Mouse (Mus musculus) adrenal gland, postnatal 10 days (tissue): ENCODE measurements around the gene Gm38431. TPM values are rescaled to one million over a fixed set of nuclear protein-coding genes. Genes with fewer than 3 reads are reported as not detected.
A peak's percentile ranks its signal among the peaks of the same experiment; 100 is the strongest.

Source experiments
- DNase-seq: peaks from one replicate; pipeline ENCODE4 v3.0.0; 2021; ENCODE audit warnings: mixed read lengths
- total RNA-seq, 2 experiments: library from RNA; stranded (reverse); gene quantifications; 2 replicates each; pipeline ENCODE4 v1.2.3; 2021

The Gm38431 gene
- total RNA-seq, 2 experiments from 2014 or later, result 0.63 to 1.5 TPM

DNA sequence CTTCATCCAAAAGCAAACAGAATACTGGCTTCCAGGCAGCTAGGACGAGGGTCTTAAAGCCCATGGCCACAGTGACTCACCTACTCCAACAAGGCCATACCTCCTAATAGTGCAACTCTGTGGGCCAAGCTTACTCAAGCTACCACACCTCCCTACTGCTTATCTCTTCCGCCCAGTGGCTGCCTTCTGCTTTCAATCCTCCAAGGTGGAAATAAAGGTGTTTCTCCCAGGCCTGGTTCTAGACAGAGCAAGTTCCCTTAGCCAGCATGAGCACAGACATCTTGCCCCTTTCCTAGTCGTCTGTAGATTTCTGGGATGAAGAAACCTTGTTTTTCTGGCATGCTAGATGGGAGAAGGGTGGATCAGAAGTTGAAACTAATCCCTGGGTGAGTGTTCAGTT, 52.0 kb downstream of the Gm38431 start:
- no peak for DNase-seq

DNA sequence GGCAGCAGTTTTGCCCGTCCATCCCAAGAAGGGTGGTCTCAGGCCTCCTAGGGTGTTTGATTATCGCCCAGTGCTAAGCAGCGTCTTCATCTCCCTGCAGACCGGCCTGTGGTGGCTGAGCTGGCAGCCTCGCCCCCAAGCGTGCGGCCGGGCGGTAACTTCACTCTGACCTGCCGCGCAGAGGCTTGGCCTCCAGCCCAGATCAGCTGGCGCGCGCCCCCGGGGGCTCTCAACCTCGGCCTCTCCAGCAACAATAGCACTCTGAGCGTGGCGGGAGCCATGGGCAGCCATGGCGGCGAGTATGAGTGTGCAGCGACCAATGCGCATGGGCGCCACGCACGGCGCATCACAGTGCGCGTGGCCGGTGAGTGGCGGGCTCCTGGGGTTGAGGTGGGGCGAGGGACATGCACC, 54.3 kb downstream of the Gm38431 start:
- peak; percentile 59 for DNase-seq

DNA sequence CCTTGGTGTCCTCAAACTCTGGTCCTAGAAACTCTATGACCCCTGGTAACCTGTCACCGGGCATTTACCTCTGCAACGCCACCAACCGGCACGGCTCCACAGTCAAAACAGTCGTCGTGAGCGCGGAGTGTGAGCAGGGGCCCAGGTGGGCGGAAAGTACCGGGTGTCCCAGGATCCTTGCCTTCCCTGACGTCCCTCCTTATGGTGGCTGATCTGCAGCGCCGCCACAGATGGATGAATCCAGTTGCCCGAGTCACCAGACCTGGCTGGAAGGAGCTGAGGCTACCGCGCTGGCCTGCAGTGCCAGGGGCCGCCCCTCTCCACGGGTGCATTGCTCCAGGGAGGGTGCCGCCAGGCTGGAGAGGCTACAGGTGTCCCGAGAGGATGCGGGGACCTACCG, 55.1 kb downstream of the Gm38431 start:
- DNase-seq, result no peak

GRCm38 (mm10) chr9:21036161-21036560, 55.6 kb downstream of the Gm38431 start:
- no peak for DNase-seq

DNA sequence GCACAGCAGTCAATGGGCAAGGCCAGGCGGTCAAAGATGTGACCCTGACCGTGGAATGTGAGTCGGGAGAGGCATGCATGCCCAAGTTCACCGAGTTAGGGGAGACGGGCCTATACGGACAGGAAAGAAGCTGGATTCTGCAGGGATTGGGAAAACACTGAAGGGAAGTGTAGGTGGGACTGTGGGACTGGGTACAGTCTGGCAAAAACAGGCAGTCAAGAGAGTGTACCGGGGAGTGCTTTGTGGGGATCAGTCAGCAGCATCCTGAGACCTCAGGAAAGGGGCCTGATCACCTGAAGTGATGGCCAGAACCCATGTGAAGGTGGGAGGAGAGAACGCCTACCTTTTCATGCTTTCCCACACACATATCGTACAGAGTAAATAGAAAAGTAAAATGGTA, 56.2 kb downstream of the Gm38431 start:
- no peak for DNase-seq

- DNase-seq, result no peak
Measured at GRCm38 (mm10) chr9:21034481-21035085, 57.2 kb downstream of the Gm38431 start.

DNA sequence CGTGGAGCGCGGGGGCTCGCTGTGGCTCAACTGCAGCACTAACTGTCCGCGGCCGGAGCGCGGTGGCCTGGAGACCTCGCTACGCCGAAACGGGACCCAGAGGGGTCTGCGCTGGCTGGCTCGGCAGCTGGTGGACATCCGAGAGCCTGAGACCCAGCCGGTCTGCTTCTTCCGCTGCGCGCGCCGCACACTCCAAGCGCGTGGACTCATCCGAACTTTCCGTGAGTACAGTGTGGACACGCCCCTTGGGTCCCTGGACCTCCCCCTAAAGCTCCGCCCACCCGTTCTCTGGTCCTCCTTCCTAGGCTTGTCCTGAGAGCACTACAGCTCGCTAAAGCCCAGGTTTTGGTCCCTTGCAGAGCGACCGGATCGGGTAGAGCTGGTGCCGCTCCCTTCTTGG, 58.7 kb downstream of the Gm38431 start:
- DNase-seq, result peak; percentile 93

- no peak for DNase-seq
Measured at GRCm38 (mm10) chr9:21032491-21032890, 59.3 kb downstream of the Gm38431 start.

- peak; percentile 34 for DNase-seq
Measured at GRCm38 (mm10) chr9:21031896-21032351, 59.9 kb downstream of the Gm38431 start, which contains the start of gene Icam5. Icam5 (plus strand) TSS chr9:21032073.

GRCm38 (mm10) chr9:21031251-21031895, 60.4 kb downstream of the Gm38431 start:
- peak; percentile 68 for DNase-seq

DNA sequence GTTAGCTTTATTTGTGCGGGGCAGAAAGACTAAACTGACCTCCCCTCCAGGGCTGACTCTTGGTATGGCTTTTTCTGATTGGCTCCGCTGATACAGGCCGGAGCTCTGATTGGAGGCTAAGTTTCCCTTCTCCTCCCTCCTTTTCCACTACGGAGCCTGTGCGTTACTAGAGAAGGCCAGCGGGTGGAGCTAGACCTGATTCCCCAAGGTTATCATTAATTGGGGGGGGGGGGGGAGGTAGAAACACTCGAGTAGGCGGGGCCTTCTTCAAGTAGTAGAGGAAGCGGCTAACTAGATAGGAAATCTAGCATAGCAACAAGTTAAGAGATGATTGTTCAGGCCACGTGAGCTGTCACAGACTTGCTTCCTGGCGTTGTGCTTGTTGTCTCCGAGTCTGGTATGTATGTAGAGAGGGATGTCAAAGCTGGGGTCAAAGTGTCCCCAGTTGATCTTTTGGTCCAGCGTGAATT, 61.0 kb downstream of the Gm38431 start:
- peak; percentile 89 for DNase-seq

DNA sequence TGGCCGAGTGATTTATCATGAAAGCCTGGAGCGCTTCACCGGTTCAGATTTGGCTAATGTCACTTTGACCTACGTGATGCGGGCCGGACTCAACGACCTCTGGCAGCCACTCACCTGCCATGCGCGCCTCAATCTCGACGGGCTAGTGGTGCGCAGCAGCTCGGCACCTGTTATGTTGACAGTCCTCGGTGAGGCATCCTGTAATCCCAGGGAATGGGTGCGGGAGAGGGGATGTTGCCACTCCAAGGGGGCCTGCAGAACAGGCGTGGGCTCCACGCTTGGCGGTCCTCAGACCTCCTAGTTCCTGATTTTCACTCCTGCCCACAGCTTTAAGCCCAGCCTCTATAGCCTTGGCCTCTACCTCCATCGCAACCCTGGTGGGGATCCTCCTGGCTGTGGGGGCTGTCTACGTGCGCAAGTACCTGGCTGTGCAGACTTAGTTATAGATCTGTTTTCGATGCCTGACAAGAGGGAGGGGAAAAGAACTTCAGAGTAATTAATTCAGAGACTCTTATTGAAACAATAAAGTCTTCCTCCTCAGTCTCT, 61.7 kb downstream of the Gm38431 start:
- DNase-seq, result no peak

GRCm38 (mm10) chr9:21029291-21030054, 62.3 kb downstream of the Gm38431 start, which contains the start of gene Icam4:
Icam4 (plus strand) TSS chr9:21029373.
- DNase-seq, result peak; percentile 90

DNA sequence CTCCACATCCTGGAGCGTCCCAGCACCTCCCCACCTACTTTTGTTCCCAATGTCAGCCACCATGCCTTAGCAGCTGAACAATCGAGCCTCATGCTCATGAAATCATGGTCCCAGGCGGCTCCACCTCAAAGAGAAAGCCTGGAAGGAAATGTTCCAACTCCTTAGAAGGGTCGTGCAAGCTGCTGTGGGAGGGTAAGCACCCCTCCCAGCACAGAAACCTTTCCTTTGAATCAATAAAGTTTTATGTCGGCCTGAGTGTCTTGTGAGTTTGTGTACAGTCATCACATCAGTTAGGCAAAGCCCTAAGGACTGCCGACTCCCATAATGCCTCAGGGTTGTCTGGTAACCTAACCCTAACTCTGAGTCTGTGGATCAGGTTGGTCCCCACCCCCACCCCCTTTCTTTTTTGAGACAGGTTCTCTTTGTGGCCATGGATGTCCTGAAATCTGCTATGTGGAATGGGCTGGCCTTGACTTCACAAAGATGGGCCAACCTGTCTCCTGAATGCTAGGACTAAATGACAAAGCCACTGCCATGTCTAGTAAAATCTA, 63.2 kb downstream of the Gm38431 start:
- no peak for DNase-seq

DNA sequence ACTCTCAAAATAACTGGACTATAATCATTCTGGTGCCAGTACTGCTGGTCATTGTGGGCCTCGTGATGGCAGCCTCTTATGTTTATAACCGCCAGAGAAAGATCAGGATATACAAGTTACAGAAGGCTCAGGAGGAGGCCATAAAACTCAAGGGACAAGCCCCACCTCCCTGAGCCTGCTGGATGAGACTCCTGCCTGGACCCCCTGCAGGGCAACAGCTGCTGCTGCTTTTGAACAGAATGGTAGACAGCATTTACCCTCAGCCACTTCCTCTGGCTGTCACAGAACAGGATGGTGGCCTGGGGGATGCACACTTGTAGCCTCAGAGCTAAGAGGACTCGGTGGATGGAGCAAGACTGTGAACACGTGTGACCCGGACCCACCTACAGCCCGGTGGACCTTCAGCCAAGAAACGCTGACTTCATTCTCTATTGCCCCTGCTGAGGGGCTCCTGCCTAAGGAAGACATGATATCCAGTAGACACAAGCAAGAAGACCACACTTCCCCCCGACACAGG, 64.0 kb downstream of the Gm38431 start:
- no peak for DNase-seq

DNA sequence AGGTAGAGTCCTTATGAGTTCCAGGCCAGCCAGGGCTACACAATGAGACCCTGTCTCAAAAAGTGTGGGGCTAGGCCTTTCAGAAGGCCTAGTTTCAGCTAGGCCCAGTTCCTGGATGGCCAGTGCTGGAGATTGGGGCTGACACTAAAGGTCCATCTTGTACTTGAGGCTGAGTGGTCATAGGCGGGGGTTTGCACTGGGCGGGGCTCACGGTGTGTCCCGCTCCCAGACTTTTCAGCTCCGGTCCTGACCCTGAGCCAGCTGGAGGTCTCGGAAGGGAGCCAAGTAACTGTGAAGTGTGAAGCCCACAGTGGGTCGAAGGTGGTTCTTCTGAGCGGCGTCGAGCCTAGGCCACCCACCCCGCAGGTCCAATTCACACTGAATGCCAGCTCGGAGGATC, 64.9 kb downstream of the Gm38431 start:
- no peak for DNase-seq

DNA sequence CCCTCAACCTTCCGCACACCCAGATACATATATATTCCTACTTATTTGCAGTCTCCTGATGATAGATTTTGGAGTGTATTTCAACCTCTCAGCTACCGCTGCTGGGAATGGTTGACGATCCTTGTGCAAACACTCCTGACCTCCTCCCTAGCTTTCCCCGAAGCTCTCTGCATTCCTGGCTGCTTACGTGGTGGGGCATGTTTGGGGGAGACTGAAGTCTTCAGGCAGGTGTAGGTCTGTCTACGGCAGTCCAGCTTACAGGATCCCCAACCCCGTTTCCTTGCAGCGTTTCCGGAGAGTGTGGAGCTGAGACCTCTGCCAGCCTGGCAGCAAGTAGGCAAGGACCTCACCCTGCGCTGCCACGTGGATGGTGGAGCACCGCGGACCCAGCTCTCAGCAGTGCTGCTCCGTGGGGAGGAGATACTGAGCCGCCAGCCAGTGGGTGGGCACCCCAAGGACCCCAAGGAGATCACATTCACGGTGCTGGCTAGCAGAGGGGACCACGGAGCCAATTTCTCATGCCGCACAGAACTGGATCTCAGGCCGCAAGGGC, 66.5 kb downstream of the Gm38431 start:
- no peak for DNase-seq

- DNase-seq, result no peak
Measured at GRCm38 (mm10) chr9:21022726-21023125, 69.1 kb downstream of the Gm38431 start.

GRCm38 (mm10) chr9:21022288-21022687, 69.5 kb downstream of the Gm38431 start:
- DNase-seq, result no peak

DNA sequence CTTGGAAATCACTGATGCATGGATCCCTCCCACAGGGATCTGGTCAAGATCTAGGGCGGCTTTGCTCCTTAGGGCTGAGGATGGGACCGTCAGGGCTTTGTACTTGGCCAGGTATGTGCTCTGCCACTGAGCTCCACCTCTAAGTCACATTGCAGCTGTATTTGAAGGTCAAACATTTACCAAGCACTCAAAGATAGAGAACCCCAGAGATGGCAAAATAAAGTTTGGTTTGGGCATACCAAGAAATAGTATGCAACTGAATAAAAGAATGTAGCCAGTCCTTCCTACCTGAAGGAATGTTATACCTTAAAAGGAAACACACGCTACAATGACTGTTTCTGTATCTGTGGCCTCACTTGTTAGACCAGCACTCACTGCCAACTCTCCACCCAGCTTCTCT, 70.4 kb downstream of the Gm38431 start:
- no peak for DNase-seq

GRCm38 (mm10) chr9:21018600-21018999, 73.2 kb downstream of the Gm38431 start:
- no peak for DNase-seq
